Mouse (Mus musculus): Measurements from ENCODE around the gene Nr2c1. TPM values are rescaled to one million over a fixed set of nuclear protein-coding genes. Genes with fewer than 3 reads are reported as not detected.

The Nr2c1 gene
- polyA plus RNA-seq (2015; fragmentation: Nextera tagmentation; extraction: Ambion mirVana): 8.2 and 9.3 TPM in 2 replicates

DNA sequence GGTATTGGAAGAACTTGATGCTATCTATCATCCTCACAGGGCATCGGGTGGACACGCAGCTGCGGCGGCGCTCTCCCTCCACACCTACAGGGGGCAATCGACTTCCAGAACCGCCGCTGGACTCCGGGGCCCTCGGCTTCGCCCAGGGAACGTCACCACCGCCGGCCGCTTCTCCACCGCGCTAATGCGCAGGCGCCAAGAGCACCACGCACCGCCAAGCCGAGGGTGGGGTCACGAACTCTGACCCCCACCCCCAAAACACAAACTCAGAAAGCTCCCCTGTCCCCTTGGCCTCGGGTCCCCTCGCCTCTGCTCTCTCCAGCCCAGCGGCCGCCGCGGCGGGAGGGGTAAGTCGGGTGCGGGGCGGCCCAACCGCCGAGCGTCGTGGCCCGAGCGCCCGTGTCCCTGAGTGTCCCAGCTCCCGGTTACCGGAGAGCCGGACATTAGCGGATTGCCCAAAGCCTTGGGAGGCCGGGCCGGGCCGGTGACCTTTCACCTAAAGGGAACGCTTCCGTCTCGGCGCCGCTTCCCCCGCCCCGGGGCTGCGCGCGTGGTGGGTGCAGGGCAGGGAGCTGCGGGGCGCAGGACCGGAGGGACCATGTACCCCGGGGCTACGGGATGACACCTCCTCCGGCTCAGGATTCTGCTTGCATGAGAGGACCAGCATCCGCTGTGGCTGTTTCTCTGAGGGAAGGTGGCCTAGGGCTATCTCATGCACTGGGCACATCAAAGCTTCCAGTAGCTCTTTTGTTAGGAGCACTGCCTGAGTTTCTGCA is at the start of gene Nr2c1:
Gene Nr2c1 (plus strand): TSS at position 268 of the 776 bp plus-strand sequence.
- Histone ChIP-seq H3K4me3 (peak within 1 kb of the TSS; percentile 89), H3K4me1 (replicated peaks) (peaks cover 27% of the 10 kb centered on the region), H3K27ac (peak within 1 kb of the TSS; percentile 89), H3K36me3 (no peaks in the 10 kb centered on the region), H3K27me3 (no peaks in the 10 kb centered on the region), H3K4me2 (peak within 1 kb of the TSS; percentile 69), H3K9me3 (no peaks in the 10 kb centered on the region), H3K9ac (peak within 1 kb of the TSS; percentile 94)
- under 1% methylated on average over 64 of the region's 64 CpGs for WGBS
- ATAC-seq (ENCODE audit: low FRiP score): peak; percentile 95

DNA sequence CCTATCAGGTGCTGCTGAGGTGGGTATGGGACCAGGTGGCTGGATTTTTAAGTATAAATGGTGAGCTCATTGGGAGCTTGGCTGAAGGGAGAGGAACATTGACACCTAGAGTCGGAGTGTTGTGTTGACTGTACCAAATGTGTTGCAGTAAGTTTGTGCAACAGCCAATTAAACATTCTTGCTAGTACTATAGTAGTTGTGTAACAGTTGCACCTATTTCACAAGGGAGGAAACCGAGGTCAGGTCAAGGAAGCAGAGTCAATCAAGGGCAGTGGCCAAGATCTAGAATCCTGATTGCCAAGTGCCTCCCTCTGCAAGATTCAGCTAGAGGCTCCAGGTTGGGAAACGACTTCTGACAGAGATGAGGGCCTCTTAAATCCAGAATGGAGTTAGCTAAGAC is 49.7 kb upstream of the Nr2c1 start:
- H3K36me3 ChIP-seq: no peaks in the 10 kb centered on the region
- no peaks in the 10 kb centered on the region for H3K4me1 ChIP-seq (replicated peaks)
- no peak overlapping the region for H3K27ac ChIP-seq
- H3K9me3 ChIP-seq: no peaks in the 10 kb centered on the region
- H3K4me2 ChIP-seq: no peak overlapping the region
- 87% methylated on average over 3 of the region's 3 CpGs for WGBS
- no peak overlapping the region for H3K9ac ChIP-seq
- no peak overlapping the region for H3K4me3 ChIP-seq
- H3K27me3 ChIP-seq: no peaks in the 10 kb centered on the region
- no peak for ATAC-seq (ENCODE audit: low FRiP score)

DNA sequence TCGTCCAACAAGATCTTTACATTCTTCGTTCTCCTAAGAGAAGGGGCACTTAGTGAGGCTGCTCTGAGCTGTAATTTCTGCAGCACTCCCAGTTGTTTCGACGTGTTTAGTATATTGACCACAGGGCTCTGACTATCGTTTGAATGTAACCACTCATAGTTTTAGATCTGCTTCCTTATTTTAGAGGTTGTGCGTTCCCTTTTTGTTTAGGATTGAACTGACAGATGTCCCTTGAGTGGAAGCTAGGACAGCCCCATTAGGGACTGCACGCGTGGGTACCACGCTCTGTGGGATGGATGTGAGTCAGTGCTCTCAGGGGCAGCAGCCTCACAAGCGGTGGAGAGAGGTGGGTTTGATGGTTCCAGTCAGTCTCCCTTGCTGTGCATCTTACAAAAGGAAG is 42.3 kb upstream of the Nr2c1 start:
- no peak overlapping the region for H3K4me2 ChIP-seq
- H3K9me3 ChIP-seq: no peaks in the 10 kb centered on the region
- no peaks in the 10 kb centered on the region for H3K4me1 ChIP-seq (replicated peaks)
- H3K27ac ChIP-seq: no peak overlapping the region
- peaks cover 11% of the 10 kb centered on the region for H3K36me3 ChIP-seq
- ATAC-seq (ENCODE audit: low FRiP score): no peak
- no peak overlapping the region for H3K9ac ChIP-seq
- 94% methylated on average over 10 of the region's 10 CpGs for WGBS
- H3K4me3 ChIP-seq: no peak overlapping the region
- H3K27me3 ChIP-seq: no peaks in the 10 kb centered on the region

DNA sequence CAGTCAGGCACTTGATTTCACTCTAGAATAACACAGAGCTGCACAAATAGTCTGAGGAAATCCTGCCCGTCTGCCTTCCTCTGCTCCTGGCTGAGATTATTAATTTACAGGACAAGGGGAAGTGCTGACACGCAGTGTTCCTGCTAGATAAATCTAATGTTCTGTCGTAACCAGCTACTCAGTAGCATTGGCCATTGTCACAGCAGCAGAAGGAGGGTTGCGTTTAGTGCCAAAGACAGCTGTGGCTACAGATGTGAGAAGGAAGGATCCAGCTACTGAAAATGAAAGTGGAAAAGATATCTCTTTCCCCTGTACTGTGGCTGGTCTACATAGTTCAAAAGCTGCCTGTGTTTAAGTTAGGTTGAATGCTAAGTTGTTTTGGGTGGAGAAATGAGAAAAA is 40.7 kb upstream of the Nr2c1 start:
- no peaks in the 10 kb centered on the region for H3K9me3 ChIP-seq
- no peak for ATAC-seq (ENCODE audit: low FRiP score)
- H3K27me3 ChIP-seq: no peaks in the 10 kb centered on the region
- 75% methylated on average over 4 of the region's 4 CpGs for WGBS
- H3K4me3 ChIP-seq: no peak overlapping the region
- H3K9ac ChIP-seq: no peak overlapping the region
- no peak overlapping the region for H3K27ac ChIP-seq
- no peaks in the 10 kb centered on the region for H3K4me1 ChIP-seq (replicated peaks)
- no peak overlapping the region for H3K4me2 ChIP-seq
- peaks cover 11% of the 10 kb centered on the region for H3K36me3 ChIP-seq

DNA sequence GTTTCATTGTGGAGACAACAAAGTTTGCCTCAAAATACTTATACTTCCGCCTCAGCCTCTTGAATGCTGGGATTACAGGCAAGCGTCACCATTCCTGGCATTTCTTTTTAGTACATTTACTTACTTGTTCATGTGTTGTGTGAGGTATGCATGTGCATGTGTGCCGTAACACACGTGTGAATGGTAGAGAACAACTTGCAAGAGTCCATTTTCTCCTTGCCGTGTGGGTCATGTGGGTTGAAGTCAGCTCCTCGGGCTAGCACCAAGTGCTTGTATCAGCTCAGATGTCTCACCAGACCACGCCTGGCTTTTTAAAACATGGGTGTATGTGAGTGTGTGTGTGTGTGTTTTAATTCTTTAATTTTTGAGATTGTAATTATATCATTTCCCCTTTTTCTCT is 40.2 kb upstream of the Nr2c1 start:
- no peak overlapping the region for H3K4me3 ChIP-seq

DNA sequence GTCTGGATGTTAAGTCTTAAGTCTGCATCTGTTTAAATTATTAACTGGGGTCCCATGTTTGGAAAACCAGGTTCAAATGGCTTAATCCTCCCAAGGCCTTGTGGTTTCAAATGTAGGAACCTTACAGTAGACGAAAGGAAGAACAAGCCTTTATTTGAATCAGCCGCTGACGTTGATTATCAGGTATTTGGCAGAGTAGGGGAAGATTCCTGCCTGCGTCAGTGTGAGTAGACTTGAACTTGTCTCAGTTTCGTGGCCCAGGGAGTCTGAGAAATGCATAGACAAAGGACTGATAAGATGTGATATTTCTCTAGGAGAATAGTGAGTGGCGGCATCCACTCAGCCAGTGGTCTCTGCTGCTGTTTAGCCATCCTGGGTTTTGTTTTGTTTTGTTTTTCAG is 39.0 kb upstream of the Nr2c1 start:
- Histone ChIP-seq H3K4me2 (no peak overlapping the region), H3K27me3 (no peaks in the 10 kb centered on the region), H3K4me3 (no peak overlapping the region), H3K4me1 (replicated peaks) (no peaks in the 10 kb centered on the region), H3K9me3 (no peaks in the 10 kb centered on the region), H3K27ac (no peak overlapping the region), H3K36me3 (peaks cover 11% of the 10 kb centered on the region), H3K9ac (no peak overlapping the region)
- WGBS: 90% methylated on average over 6 of the region's 6 CpGs
- ATAC-seq (ENCODE audit: low FRiP score): no peak

More for the DNA sequence above, 40.2 kb upstream of the Nr2c1 start:
- H3K27ac ChIP-seq: no peak overlapping the region
- H3K4me2 ChIP-seq: no peak overlapping the region
- ATAC-seq (ENCODE audit: low FRiP score): no peak
- no peaks in the 10 kb centered on the region for H3K27me3 ChIP-seq
- WGBS: 93% methylated on average over 7 of the region's 7 CpGs
- H3K36me3 ChIP-seq: peaks cover 11% of the 10 kb centered on the region
- no peak overlapping the region for H3K9ac ChIP-seq
- H3K9me3 ChIP-seq: no peaks in the 10 kb centered on the region
- no peaks in the 10 kb centered on the region for H3K4me1 ChIP-seq (replicated peaks)

DNA sequence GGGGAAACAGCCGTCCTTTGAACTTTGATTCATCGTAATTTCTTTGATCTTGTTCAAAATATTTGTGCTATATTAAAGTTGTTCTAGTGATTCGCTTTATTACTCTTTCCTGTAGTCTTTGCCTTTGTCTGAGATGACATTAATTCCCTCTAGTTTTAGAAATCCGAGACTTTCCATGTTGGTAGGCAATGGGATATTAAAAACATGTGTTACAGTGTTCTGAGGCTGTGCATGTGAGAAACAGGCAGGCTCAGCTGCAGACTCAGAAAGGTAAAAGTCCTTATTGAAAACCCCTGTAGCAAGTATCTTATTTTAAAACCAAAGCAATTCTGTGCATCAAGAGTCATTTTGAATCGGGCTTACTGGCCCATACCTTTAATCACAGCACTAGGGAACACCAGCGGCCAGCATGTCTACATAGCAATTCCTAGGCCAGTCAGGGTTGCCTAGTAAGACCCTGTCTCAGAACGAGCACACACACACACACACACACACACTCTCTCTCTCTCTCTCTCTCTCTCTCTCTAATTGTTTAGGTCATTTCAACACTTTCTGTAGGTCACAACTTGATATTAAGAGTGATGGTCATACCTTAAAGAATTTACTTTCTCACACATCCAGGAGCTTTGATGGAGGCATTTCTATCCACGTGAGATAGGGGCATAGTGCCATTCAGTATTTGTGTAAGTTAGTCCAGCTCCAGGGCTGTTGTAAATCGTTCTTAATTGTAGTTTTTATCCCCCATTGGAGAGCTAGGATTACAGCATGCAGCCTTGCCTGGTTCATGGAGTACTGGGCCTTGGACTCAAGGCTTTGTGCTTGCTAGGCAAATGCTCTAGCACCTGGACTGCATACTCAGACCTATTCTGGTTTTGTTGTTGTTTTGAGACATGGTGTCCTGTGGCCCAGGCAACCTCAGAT is 36.7 kb upstream of the Nr2c1 start:
- Histone ChIP-seq H3K4me2 (no peak overlapping the region), H3K9me3 (no peaks in the 10 kb centered on the region), H3K9ac (no peak overlapping the region), H3K27me3 (no peaks in the 10 kb centered on the region), H3K4me1 (replicated peaks) (peaks cover 3% of the 10 kb centered on the region; the same call in 1 of the 2 replicates), H3K27ac (no peak overlapping the region), H3K36me3 (peaks cover 2% of the 10 kb centered on the region; the same call in 1 of the 2 replicates), H3K4me3 (no peak overlapping the region)
- 85% methylated on average over 9 of the region's 9 CpGs for WGBS
- no peak for ATAC-seq (ENCODE audit: low FRiP score)

DNA sequence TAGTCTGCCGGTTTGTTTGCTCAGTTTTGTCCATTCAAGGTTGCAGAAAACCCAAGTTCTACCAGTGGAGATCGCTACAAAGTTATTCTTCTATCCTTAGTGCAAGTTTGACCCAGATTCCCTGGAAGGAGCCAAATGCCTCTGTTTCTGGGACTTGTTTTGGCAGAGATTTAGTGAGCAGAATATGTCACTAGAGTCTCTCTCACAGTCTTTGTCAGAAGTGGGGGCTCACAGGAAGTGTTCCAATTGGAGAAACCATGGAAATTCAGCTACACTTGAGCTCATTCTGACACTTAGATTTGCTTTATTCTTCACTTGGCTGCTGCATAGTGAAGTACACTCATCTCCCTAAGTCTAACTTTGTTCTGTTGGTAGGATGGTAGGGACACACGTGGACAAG is 35.6 kb upstream of the Nr2c1 start:
- H3K4me1 ChIP-seq (replicated peaks): peaks cover 4% of the 10 kb centered on the region; the same call in 1 of the 2 replicates
- no peaks in the 10 kb centered on the region for H3K36me3 ChIP-seq
- no peaks in the 10 kb centered on the region for H3K9me3 ChIP-seq
- H3K27me3 ChIP-seq: no peaks in the 10 kb centered on the region
- no peak overlapping the region for H3K27ac ChIP-seq
- H3K9ac ChIP-seq: no peak overlapping the region
- no peak for ATAC-seq (ENCODE audit: low FRiP score)
- 86% methylated on average over 3 of the region's 3 CpGs for WGBS
- no peak overlapping the region for H3K4me3 ChIP-seq
- H3K4me2 ChIP-seq: no peak overlapping the region

DNA sequence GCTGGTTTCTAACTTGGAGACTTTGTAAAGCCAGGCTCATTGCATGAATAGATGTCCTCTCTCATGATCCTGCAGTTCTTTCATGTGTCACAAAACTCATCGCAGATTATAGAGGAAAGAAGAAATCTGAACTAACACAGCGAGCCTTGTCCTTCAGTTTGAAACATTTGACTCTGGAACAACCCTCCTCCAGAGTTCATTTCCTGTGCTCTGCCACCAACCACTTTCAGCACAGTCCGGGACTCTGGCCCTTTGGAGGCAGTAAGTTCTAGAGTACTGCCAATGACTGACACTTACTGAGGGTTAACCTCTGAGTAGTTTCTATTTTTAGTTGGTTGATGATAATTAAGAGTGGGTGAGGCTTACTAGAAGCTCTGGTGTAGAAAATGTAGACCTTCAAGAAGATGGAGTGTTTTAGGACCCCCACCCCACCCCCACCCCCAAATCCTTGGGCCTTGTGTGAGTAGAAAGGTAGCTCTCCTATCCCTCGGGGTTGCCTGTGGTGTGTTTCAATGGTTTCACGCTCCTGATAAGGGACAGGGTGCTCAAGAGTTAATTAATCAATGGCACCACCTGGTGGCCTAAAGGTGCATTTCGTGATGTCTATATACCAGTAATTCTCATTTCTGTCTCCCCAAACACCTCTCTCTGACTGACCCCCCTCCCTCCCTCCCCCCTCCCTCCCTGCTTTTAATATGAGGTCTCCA is 31.8 kb upstream of the Nr2c1 start:
- no peaks in the 10 kb centered on the region for H3K27me3 ChIP-seq
- no peak overlapping the region for H3K4me3 ChIP-seq
- peak; percentile 83 for ATAC-seq (ENCODE audit: low FRiP score)
- WGBS: 39% methylated on average over 6 of the region's 6 CpGs
- H3K9me3 ChIP-seq: no peaks in the 10 kb centered on the region
- peaks cover 3% of the 10 kb centered on the region; the same call in 1 of the 2 replicates for H3K36me3 ChIP-seq
- no peak overlapping the region for H3K4me2 ChIP-seq
- no peak overlapping the region for H3K9ac ChIP-seq
- peaks cover 4% of the 10 kb centered on the region; the same call in 1 of the 2 replicates for H3K4me1 ChIP-seq (replicated peaks)
- no peak overlapping the region for H3K27ac ChIP-seq

DNA sequence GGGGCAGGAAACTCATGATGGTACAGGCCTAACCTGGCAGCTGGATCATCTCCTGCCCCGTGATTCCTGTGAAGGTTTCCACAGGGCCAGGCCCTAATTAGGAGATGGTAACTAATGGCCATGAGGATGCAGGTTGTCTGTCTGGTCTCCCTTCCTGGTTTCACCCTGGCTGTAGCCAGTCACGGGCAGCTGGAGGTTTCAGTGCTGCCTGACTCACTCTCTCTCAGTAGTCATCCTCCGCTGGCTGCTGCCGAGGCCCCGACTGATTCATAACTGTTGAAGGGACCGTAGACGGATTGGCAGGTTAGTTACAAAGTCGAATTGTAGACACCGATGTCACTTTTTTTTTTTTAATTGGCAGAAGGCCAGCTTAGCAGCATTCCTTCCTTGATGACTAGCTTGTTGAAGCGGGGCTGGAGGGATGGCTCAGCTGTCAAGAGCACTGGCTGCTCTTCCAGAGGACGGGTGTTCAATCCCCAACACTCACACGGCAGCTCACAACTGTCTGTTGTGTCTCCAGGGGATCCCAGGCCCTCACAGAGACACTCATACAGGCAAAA is 31.0 kb upstream of the Nr2c1 start:
- Histone ChIP-seq H3K27ac (no peak overlapping the region), H3K4me3 (no peak overlapping the region), H3K4me2 (no peak overlapping the region), H3K27me3 (no peaks in the 10 kb centered on the region), H3K9me3 (no peaks in the 10 kb centered on the region), H3K36me3 (peaks cover 5% of the 10 kb centered on the region; the same call in 1 of the 2 replicates), H3K4me1 (replicated peaks) (peaks cover 4% of the 10 kb centered on the region; the same call in 1 of the 2 replicates), H3K9ac (no peak overlapping the region)
- peak; percentile 32; the same call in 1 of the 2 replicates for ATAC-seq (ENCODE audit: low FRiP score)
- WGBS: 77% methylated on average over 12 of the region's 12 CpGs

DNA sequence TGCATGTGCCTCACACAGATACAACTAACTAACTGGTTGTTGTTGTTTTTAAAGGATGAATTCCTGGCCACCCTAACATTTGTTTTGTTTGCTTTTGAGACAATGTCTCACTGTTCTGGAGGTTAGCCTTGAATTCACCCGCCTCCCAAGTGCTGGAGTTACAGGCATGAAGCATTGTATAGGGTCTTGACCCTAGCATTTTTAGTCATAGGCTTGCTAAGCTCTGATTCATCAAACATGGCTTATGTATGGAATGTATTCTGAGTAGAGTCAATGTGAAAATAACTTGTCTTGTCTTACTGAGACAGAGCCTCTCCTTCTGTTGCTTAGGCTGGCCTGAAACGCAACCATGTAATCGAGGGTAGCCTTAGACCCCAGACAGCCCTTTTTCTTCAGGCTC is 29.9 kb upstream of the Nr2c1 start:
- H3K9ac ChIP-seq: no peak overlapping the region
- peaks cover 5% of the 10 kb centered on the region; the same call in 1 of the 2 replicates for H3K36me3 ChIP-seq
- 89% methylated on average over 3 of the region's 3 CpGs for WGBS
- H3K27me3 ChIP-seq: no peaks in the 10 kb centered on the region
- H3K27ac ChIP-seq: no peak overlapping the region
- ATAC-seq (ENCODE audit: low FRiP score): no peak
- H3K9me3 ChIP-seq: no peaks in the 10 kb centered on the region
- peaks cover 4% of the 10 kb centered on the region; the same call in 1 of the 2 replicates for H3K4me1 ChIP-seq (replicated peaks)
- H3K4me3 ChIP-seq: no peak overlapping the region
- no peak overlapping the region for H3K4me2 ChIP-seq

Measured in hindbrain, embryonic 13.5 days (tissue).